ENCODE assay signal across 11 mouse cellular contexts in genomic region chr15:82244805-82245161, GRCm38 (mm10). TPM values are rescaled to one million over a fixed set of nuclear protein-coding genes. Genes with fewer than 3 reads are reported as not detected.
DNase-seq lines count a peak whose midpoint lies in the region; ATAC-seq and TF ChIP-seq lines count a peak whose summit lies in the region.
"Not testable (repeated sequence)": the region's sequence is repeated elsewhere in the genome, so short reads cannot be mapped to it uniquely, and the experiment has no call there.
"Had no signal": no experiment of that assay in that cellular context is flagged by ENCODE, and none has a peak within 500 bp of the region (broad histone marks: within the 10 kb centered on the region; RNA-seq: fewer than 3 reads in every experiment).

No protein-coding gene starts in this region.

- not testable (repeated sequence) for TF ChIP-seq POLR2A in ES-Bruce4 (IDR thresholded peaks at IDR 0.05; ENCODE audit: insufficient read depth, low read length)

- H3K4me2 ChIP-seq in embryonic facial prominence, embryonic 13.5 days: peak overlapping the region; percentile 92
- H3K4me2 ChIP-seq in hindbrain, embryonic 13.5 days: peak overlapping the region; percentile 92
- H3K4me2 ChIP-seq in liver, embryonic 16.5 days (ENCODE audit: low read depth, low read length): peak overlapping the region; percentile 96
- peak overlapping the region; percentile 77 for H3K4me2 ChIP-seq in midbrain, embryonic 14.5 days (ENCODE audit: low read length)
- H3K4me2 ChIP-seq in stomach, embryonic 14.5 days (replicated peaks; ENCODE audit: low read depth, low read length): peak overlapping the region; percentile 90

- H3K9ac ChIP-seq in ES-Bruce4 (ENCODE audit: low read depth, poor library complexity, severe bottlenecking): peak overlapping the region; percentile 86
- peak overlapping the region; percentile 76 for H3K9ac ChIP-seq in embryonic facial prominence, embryonic 13.5 days
- H3K9ac ChIP-seq in hindbrain, embryonic 13.5 days: peak overlapping the region; percentile 63; the same call in 1 of the 2 replicates
- H3K9ac ChIP-seq in liver, embryonic 16.5 days (ENCODE audit: low read depth, low read length): peak overlapping the region; percentile 84
- H3K9ac ChIP-seq in midbrain, embryonic 14.5 days (replicated peaks; ENCODE audit: low read length): not testable (repeated sequence)
- H3K9ac ChIP-seq in stomach, embryonic 14.5 days (replicated peaks; ENCODE audit: low read depth, low read length): peak overlapping the region; percentile 57; the same call in 1 of the 2 replicates

- not testable (repeated sequence) for TF ChIP-seq CTCF in ES-Bruce4 (IDR thresholded peaks at IDR 0.05; ENCODE audit: low read depth, low read length); gastrocnemius, adult 2 months (IDR thresholded peaks at IDR 0.05); layer of hippocampus, adult 2 months (conservative IDR thresholded peaks at IDR 0.05)

- H3K4me3 ChIP-seq in ES-Bruce4 (ENCODE audit: low read depth, low read length): peak overlapping the region; percentile 97
- peak overlapping the region; percentile 68 for H3K4me3 ChIP-seq in embryonic facial prominence, embryonic 13.5 days
- H3K4me3 ChIP-seq in gastrocnemius, adult 2 months: peak overlapping the region; percentile 93
- peak overlapping the region; percentile 74 for H3K4me3 ChIP-seq in hindbrain, embryonic 13.5 days
- peak overlapping the region; percentile 85 for H3K4me3 ChIP-seq in layer of hippocampus, adult 2 months
- H3K4me3 ChIP-seq in liver, embryonic 16.5 days (ENCODE audit: low read depth, low read length): peak overlapping the region; percentile 78
- H3K4me3 ChIP-seq in midbrain, embryonic 14.5 days (replicated peaks; ENCODE audit: low read depth, low read length): peak overlapping the region; percentile 73
- peak overlapping the region; percentile 63 for H3K4me3 ChIP-seq in stomach, embryonic 14.5 days (ENCODE audit: low read depth, low read length)

- not testable (repeated sequence) for DNase-seq in gastrocnemius, adult 2 months; layer of hippocampus, adult 2 months (ENCODE audit: low spot score in 2 of 2); midbrain, embryonic 14.5 days

- not testable (repeated sequence) for TF ChIP-seq EP300 in ES-Bruce4 (IDR thresholded peaks at IDR 0.05; ENCODE audit: insufficient read depth, low read depth, low read length)

- not testable (repeated sequence) for H3K4me1 ChIP-seq in ES-Bruce4 (ENCODE audit: control insufficient read depth, insufficient read depth, low read length); midbrain, embryonic 14.5 days (ENCODE audit: control insufficient read depth, insufficient read depth, low read length); stomach, embryonic 14.5 days (ENCODE audit: control insufficient read depth, insufficient read depth, low read length)
- H3K4me1 ChIP-seq in embryonic facial prominence, embryonic 13.5 days: peaks cover 15% of the 10 kb centered on the region
- H3K4me1 ChIP-seq in hindbrain, embryonic 13.5 days (replicated peaks): peaks cover 13% of the 10 kb centered on the region
- H3K4me1 ChIP-seq in liver, embryonic 16.5 days (ENCODE audit: control insufficient read depth, low read depth, low read length): peaks cover 11% of the 10 kb centered on the region

- not testable (repeated sequence) for H3K27me3 ChIP-seq in ES-Bruce4 (ENCODE audit: control insufficient read depth, insufficient read depth, low read length, poor library complexity, severe bottlenecking); embryonic facial prominence, embryonic 13.5 days; hindbrain, embryonic 13.5 days; liver, embryonic 16.5 days (ENCODE audit: control insufficient read depth, insufficient read depth, low read depth, low read length); midbrain, embryonic 14.5 days (ENCODE audit: control insufficient read depth, insufficient read depth, low read length); stomach, embryonic 14.5 days (ENCODE audit: control insufficient read depth, insufficient read depth, low read length)

- peak overlapping the region; percentile 64 for H3K27ac ChIP-seq in ES-Bruce4 (ENCODE audit: insufficient read depth, low read length)
- H3K27ac ChIP-seq in embryonic facial prominence, embryonic 13.5 days: peak overlapping the region; percentile 80; the same call in 1 of the 2 replicates
- H3K27ac ChIP-seq in gastrocnemius, adult 2 months: peak overlapping the region; percentile 83
- peak overlapping the region; percentile 76; the same call in 1 of the 2 replicates for H3K27ac ChIP-seq in hindbrain, embryonic 13.5 days
- H3K27ac ChIP-seq in layer of hippocampus, adult 2 months; stomach, embryonic 14.5 days (ENCODE audit: low read length): not testable (repeated sequence)
- peak overlapping the region; percentile 86 for H3K27ac ChIP-seq in liver, embryonic 16.5 days (ENCODE audit: low read length)
- H3K27ac ChIP-seq in midbrain, embryonic 14.5 days (replicated peaks; ENCODE audit: low read depth, low read length): 0 out of 2 replicates have a peak overlapping the region, but pooled peaks have one; percentile 46

- not testable (repeated sequence) for H3K36me3 ChIP-seq in ES-Bruce4 (ENCODE audit: control insufficient read depth, insufficient read depth, low read length, poor library complexity, severe bottlenecking); embryonic facial prominence, embryonic 13.5 days; hindbrain, embryonic 13.5 days; liver, embryonic 16.5 days (ENCODE audit: control insufficient read depth, insufficient read depth); midbrain, embryonic 14.5 days (ENCODE audit: control insufficient read depth, insufficient read depth, low read length); stomach, embryonic 14.5 days (ENCODE audit: control insufficient read depth, insufficient read depth, low read length)

- not testable (repeated sequence) for ATAC-seq in embryonic facial prominence, embryonic 13.5 days (ENCODE audit: insufficient number of reproducible peaks, insufficient read depth, low FRiP score, low TSS enrichment, low read depth); liver, embryonic 16.5 days (ENCODE audit: low read depth); midbrain, embryonic 14.5 days (ENCODE audit: low FRiP score, low TSS enrichment); stomach, embryonic 14.5 days (ENCODE audit: insufficient number of reproducible peaks, insufficient read depth, low FRiP score, low read depth)
- ATAC-seq in hindbrain, embryonic 13.5 days (ENCODE audit: low FRiP score): 0 out of 2 replicates have a peak, but pooled peaks have one; percentile 25

- H3K9me3 ChIP-seq in ES-Bruce4 (replicated peaks; ENCODE audit: control insufficient read depth, insufficient read depth, low read length, poor library complexity, severe bottlenecking); embryonic facial prominence, embryonic 13.5 days; hindbrain, embryonic 13.5 days; liver, embryonic 16.5 days (replicated peaks; ENCODE audit: control insufficient read depth, low read length); midbrain, embryonic 14.5 days (ENCODE audit: control insufficient read depth, low read length); stomach, embryonic 14.5 days (ENCODE audit: control insufficient read depth, low read depth, low read length): not testable (repeated sequence)

- intact Hi-C loops in gastrocnemius, adult 2 months (cut with DNase I): not testable (repeated sequence)

- WGBS in embryonic facial prominence, embryonic 13.5 days: 22% methylated on average over 9 of the region's 9 CpGs
- 23% methylated on average over 9 of the region's 9 CpGs for WGBS in hindbrain, embryonic 13.5 days
- WGBS in liver, embryonic 16.5 days (ENCODE audit: insufficient replicate concordance): 21% methylated on average over 9 of the region's 9 CpGs
- 25% methylated on average over 9 of the region's 9 CpGs for WGBS in midbrain, embryonic 14.5 days
- WGBS in stomach, embryonic 14.5 days: 22% methylated on average over 9 of the region's 9 CpGs

RNA-seq across cellular contexts. Expression of gene Cenpm, which starts 0.2 kb away (rescaled TPM):
- 43.2 and 52.0 TPM in 2 replicates for polyA plus RNA-seq in ES-Bruce4 (2011; ENCODE audit: insufficient read depth, insufficient read length, low read depth, missing spikeins)
- polyA plus RNA-seq in embryonic facial prominence, embryonic 13.5 days (2015; fragmentation: Nextera tagmentation; extraction: Ambion mirVana): 61.7 and 72.7 TPM in 2 replicates
- total RNA-seq in gastrocnemius, adult 2 months (2021): not detected
- 20.0 and 22.0 TPM in 2 replicates for polyA plus RNA-seq in hindbrain, embryonic 13.5 days (2015; fragmentation: Nextera tagmentation; extraction: Ambion mirVana)
- total RNA-seq in layer of hippocampus, adult 2 months (2021): 1 to 10 TPM; 2.5 TPM
- 27.1 and 31.0 TPM in 2 replicates for polyA plus RNA-seq in liver, embryonic 16.5 days (2015; fragmentation: Nextera tagmentation; extraction: Ambion mirVana)
- polyA plus RNA-seq in midbrain, embryonic 14.5 days (2014; fragmentation: Nextera tagmentation; extraction: Ambion mirVana): 13.9 and 23.2 TPM in 2 replicates
- polyA plus RNA-seq in stomach, embryonic 14.5 days (2014; fragmentation: Nextera tagmentation; extraction: Ambion mirVana): 72.1 and 86.7 TPM in 2 replicates

RNA-seq across cellular contexts. Expression of gene 1500009C09Rik, which starts 7.4 kb away (rescaled TPM):
- polyA plus RNA-seq in ES-Bruce4 (2011; ENCODE audit: insufficient read depth, insufficient read length, low read depth, missing spikeins): not detected in 2 replicates
- polyA plus RNA-seq in embryonic facial prominence, embryonic 13.5 days (2015; fragmentation: Nextera tagmentation; extraction: Ambion mirVana): 0.17 TPM in 1 of 2 replicates, not detected in the other
- total RNA-seq in gastrocnemius, adult 2 months (2021): not detected
- 8.9 and 9.2 TPM in 2 replicates for polyA plus RNA-seq in hindbrain, embryonic 13.5 days (2015; fragmentation: Nextera tagmentation; extraction: Ambion mirVana)
- total RNA-seq in layer of hippocampus, adult 2 months (2021): 100 to 1,000 TPM; 105 to 108 TPM
- polyA plus RNA-seq in liver, embryonic 16.5 days (2015; fragmentation: Nextera tagmentation; extraction: Ambion mirVana): not detected in 2 replicates
- 12.2 and 47.6 TPM in 2 replicates for polyA plus RNA-seq in midbrain, embryonic 14.5 days (2014; fragmentation: Nextera tagmentation; extraction: Ambion mirVana)
- not detected in 2 replicates for polyA plus RNA-seq in stomach, embryonic 14.5 days (2014; fragmentation: Nextera tagmentation; extraction: Ambion mirVana)
- total RNA-seq: heart, adult 18-20 months; megakaryocyte-erythroid progenitor cell, adult 5-6 weeks had no signal
- polyA plus RNA-seq: thymus, postnatal 0 days had no signal

RNA-seq across cellular contexts. Expression of gene Tnfrsf13c, which starts 20.6 kb away (rescaled TPM):
- 1.9 and 2.3 TPM in 2 replicates for polyA plus RNA-seq in ES-Bruce4 (2011; ENCODE audit: insufficient read depth, insufficient read length, low read depth, missing spikeins)
- polyA plus RNA-seq in embryonic facial prominence, embryonic 13.5 days (2015; fragmentation: Nextera tagmentation; extraction: Ambion mirVana): 0.17 TPM in 1 of 2 replicates, not detected in the other
- not detected for total RNA-seq in gastrocnemius, adult 2 months (2021)
- polyA plus RNA-seq in hindbrain, embryonic 13.5 days (2015; fragmentation: Nextera tagmentation; extraction: Ambion mirVana): not detected in 2 replicates
- total RNA-seq in layer of hippocampus, adult 2 months (2021): under 1 TPM; 0.54 to 0.79 TPM
- polyA plus RNA-seq in liver, embryonic 16.5 days (2015; fragmentation: Nextera tagmentation; extraction: Ambion mirVana): 0.40 and 0.93 TPM in 2 replicates
- polyA plus RNA-seq in midbrain, embryonic 14.5 days (2014; fragmentation: Nextera tagmentation; extraction: Ambion mirVana): 0.19 TPM in 1 of 2 replicates, not detected in the other
- 0.18 TPM in 1 of 2 replicates, not detected in the other for polyA plus RNA-seq in stomach, embryonic 14.5 days (2014; fragmentation: Nextera tagmentation; extraction: Ambion mirVana)

RNA-seq across cellular contexts. Expression of gene Sept3, which starts 29.9 kb away (rescaled TPM):
- 8.8 and 9.7 TPM in 2 replicates for polyA plus RNA-seq in ES-Bruce4 (2011; ENCODE audit: insufficient read depth, insufficient read length, low read depth, missing spikeins)
- polyA plus RNA-seq in embryonic facial prominence, embryonic 13.5 days (2015; fragmentation: Nextera tagmentation; extraction: Ambion mirVana): 30.8 and 32.4 TPM in 2 replicates
- total RNA-seq in gastrocnemius, adult 2 months (2021): under 1 TPM; 0.41 to 0.45 TPM
- polyA plus RNA-seq in hindbrain, embryonic 13.5 days (2015; fragmentation: Nextera tagmentation; extraction: Ambion mirVana): 329 and 346 TPM in 2 replicates
- 100 to 1,000 TPM; 652 to 661 TPM for total RNA-seq in layer of hippocampus, adult 2 months (2021)
- 0.32 TPM in 1 of 2 replicates, not detected in the other for polyA plus RNA-seq in liver, embryonic 16.5 days (2015; fragmentation: Nextera tagmentation; extraction: Ambion mirVana)
- polyA plus RNA-seq in midbrain, embryonic 14.5 days (2014; fragmentation: Nextera tagmentation; extraction: Ambion mirVana): 361 and 403 TPM in 2 replicates
- 16.1 and 16.6 TPM in 2 replicates for polyA plus RNA-seq in stomach, embryonic 14.5 days (2014; fragmentation: Nextera tagmentation; extraction: Ambion mirVana)

RNA-seq across cellular contexts. Expression of gene Shisa8, which starts 32.2 kb away (rescaled TPM):
- 6.8 and 7.4 TPM in 2 replicates for polyA plus RNA-seq in ES-Bruce4 (2011; ENCODE audit: insufficient read depth, insufficient read length, low read depth, missing spikeins)
- polyA plus RNA-seq in embryonic facial prominence, embryonic 13.5 days (2015; fragmentation: Nextera tagmentation; extraction: Ambion mirVana): 0.18 and 0.50 TPM in 2 replicates
- total RNA-seq in gastrocnemius, adult 2 months (2021): not detected
- 0.93 and 1.8 TPM in 2 replicates for polyA plus RNA-seq in hindbrain, embryonic 13.5 days (2015; fragmentation: Nextera tagmentation; extraction: Ambion mirVana)
- total RNA-seq in layer of hippocampus, adult 2 months (2021): 1 to 10 TPM in 1 of 2 experiments, under 1 TPM in 1; 0.95 to 1.2 TPM
- polyA plus RNA-seq in liver, embryonic 16.5 days (2015; fragmentation: Nextera tagmentation; extraction: Ambion mirVana): 0.11 TPM in 2 replicates
- polyA plus RNA-seq in midbrain, embryonic 14.5 days (2014; fragmentation: Nextera tagmentation; extraction: Ambion mirVana): 0.70 and 1.5 TPM in 2 replicates
- polyA plus RNA-seq in stomach, embryonic 14.5 days (2014; fragmentation: Nextera tagmentation; extraction: Ambion mirVana): 0.30 and 0.39 TPM in 2 replicates
- total RNA-seq: megakaryocyte-erythroid progenitor cell, adult 5-6 weeks had no signal
